Mouse (Mus musculus): Measurements from ENCODE around the gene Ttc19. TPM values are rescaled to one million over a fixed set of nuclear protein-coding genes. Genes with fewer than 3 reads are reported as not detected.
"Not testable (repeated sequence)": the region's sequence is repeated elsewhere in the genome, so short reads cannot be mapped to it uniquely, and the experiment has no call there.

Ttc19 gene
- total and polyA plus RNA-seq, 3 experiments: 11.4 to 12.7 TPM; not detected in 1

DNA sequence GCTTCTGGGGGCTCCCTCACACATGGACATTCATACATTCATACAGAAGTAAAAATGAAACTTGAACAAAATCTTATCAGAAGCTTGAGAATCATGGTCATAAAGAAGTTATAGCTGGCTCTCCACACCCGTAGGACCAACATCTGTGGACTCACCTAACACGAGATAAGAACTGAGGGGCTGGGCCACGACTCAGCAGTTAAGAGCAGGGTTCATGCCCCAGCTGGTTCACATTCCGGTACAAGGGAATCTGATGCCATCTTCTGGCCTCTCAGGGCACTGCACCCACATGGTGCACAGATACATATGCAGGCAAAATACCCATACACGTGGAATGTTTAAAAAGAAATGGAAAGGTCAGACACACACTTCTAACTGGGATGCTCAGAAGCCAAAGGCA is 3.2 kb upstream of the Ttc19 start (continued):
- TF ChIP-seq GATA1 (IDR thresholded peaks at IDR 0.05; ENCODE audit: low read depth, low read length): peak; percentile 89
- no peak for TF ChIP-seq ZMIZ1 (IDR thresholded peaks at IDR 0.05; ENCODE audit: low read depth, low read length)

DNA sequence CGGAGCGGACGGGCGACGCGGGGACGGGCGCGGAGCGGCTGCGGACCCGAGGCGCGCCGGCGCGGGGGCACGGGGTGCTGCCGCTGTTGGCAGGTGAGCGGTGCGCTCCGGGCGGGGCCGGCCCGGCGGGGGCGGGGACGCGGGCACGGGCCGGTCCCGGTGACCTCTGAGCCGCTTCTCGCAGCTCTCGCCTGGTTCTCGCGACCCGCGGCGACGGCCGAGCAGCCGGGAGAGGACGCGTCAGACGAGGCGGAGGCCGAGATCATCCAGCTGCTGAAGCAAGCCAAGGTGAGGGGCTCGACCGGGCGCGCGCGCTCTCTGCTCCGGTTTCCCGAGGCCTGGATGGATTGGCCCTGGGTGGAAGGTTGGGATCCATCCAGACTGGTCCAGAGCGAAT is 326 bp downstream of the Ttc19 start:
- peak; percentile 72 for DNase-seq (ENCODE audit: low read depth, low spot score)
- TF ChIP-seq ZMIZ1 (IDR thresholded peaks at IDR 0.05; ENCODE audit: low read depth, low read length) (no peak), SMC3 (IDR thresholded peaks at IDR 0.05; ENCODE audit: low read depth, low read length) (0 out of 2 replicates have a peak, but pooled peaks have one; percentile 6)
- H3K9ac ChIP-seq (ENCODE audit: control insufficient read depth, low read depth, low read length, poor library complexity, severe bottlenecking): peak overlapping the region; percentile 97
- no peaks in the 10 kb centered on the region for H3K27me3 ChIP-seq (ENCODE audit: control insufficient read depth in 1 of 2, insufficient read depth in 2 of 2, low read length in 2 of 2)
- H3K36me3 ChIP-seq (ENCODE audit: control insufficient read depth in 1 of 2, insufficient read depth in 2 of 2, low read length in 2 of 2): peaks cover 0 to 14% of the 10 kb centered on the region in 2 experiments; a peak in 3 of 4 replicates
- peak overlapping the region; percentile 56 for H3K27ac ChIP-seq (ENCODE audit: control insufficient read depth, low read depth, low read length)
- H3K9me3 ChIP-seq (replicated peaks; ENCODE audit: insufficient read depth, low read length): no peaks in the 10 kb centered on the region
- peak overlapping the region; percentile 84 to 92 for H3K4me3 ChIP-seq (ENCODE audit: control insufficient read depth in 1 of 2, insufficient read depth in 1 of 2, low read depth in 2 of 2, low read length in 2 of 2)
- peaks cover 8% of the 10 kb centered on the region for H3K79me2 ChIP-seq (ENCODE audit: control insufficient read depth, insufficient read depth, low read length, poor library complexity)
- peaks cover 3 to 8% of the 10 kb centered on the region in 2 experiments; a peak in 3 of 4 replicates for H3K4me1 ChIP-seq (ENCODE audit: control insufficient read depth in 1 of 2, insufficient read depth in 2 of 2, low read length in 2 of 2)

DNA sequence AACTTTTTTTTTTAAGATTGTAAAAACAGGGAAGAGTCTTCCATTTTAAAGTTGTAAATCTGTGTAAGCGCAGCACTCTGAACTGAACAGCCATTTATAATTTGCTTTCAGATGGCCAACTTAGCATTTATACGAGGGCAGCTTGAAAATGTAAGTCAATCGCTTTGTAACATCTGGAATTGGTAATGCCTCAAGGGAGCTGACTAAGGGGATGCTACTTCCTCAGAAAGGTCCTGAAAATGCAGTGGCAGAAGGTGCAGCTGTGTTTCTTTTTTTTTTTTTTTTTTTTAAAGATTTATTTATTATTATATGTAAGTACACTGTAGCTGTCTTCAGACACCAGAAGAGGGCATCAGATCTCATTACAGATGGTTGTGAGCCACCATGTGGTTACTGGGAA is 2.7 kb downstream of the Ttc19 start:
- H3K27ac ChIP-seq (ENCODE audit: control insufficient read depth, low read depth, low read length); H3K9me3 ChIP-seq (replicated peaks; ENCODE audit: insufficient read depth, low read length); H3K4me3 ChIP-seq (ENCODE audit: control insufficient read depth in 1 of 2, insufficient read depth in 1 of 2, low read depth in 2 of 2, low read length in 2 of 2); H3K27me3 ChIP-seq (ENCODE audit: control insufficient read depth in 1 of 2, insufficient read depth in 2 of 2, low read length in 2 of 2); H3K4me1 ChIP-seq (ENCODE audit: control insufficient read depth in 1 of 2, insufficient read depth in 2 of 2, low read length in 2 of 2); H3K9ac ChIP-seq (ENCODE audit: control insufficient read depth, low read depth, low read length, poor library complexity, severe bottlenecking); H3K79me2 ChIP-seq (ENCODE audit: control insufficient read depth, insufficient read depth, low read length, poor library complexity): not testable (repeated sequence)
- peak; percentile 30 for DNase-seq (ENCODE audit: low read depth, low spot score)
- TF ChIP-seq ZNF384 (IDR thresholded peaks at IDR 0.05; ENCODE audit: low read depth, low read length): peak; percentile 78
- peaks cover 0 to 11% of the 10 kb centered on the region in 2 experiments for H3K36me3 ChIP-seq (ENCODE audit: control insufficient read depth in 1 of 2, insufficient read depth in 2 of 2, low read length in 2 of 2)

DNA sequence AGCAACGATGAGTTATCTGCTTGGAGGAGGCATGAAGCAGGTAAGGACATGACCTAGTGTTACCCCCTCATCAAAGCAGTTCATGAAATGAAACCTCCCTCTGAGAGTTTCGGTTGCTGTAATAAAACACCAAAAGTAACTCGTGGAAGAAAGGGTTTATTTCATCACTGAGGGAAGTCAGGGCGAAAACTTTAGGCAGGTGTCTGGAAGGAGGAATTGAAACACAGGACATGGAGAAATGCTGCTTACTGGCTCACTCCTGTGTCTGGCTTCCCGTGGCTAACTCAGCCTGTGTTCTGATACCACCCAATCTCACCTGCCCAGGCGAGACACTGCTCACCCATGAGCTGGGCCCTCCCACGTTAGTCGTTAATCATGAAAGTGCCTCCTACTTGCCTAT is 3.7 kb downstream of the Ttc19 start:
- Histone ChIP-seq H3K9ac (ENCODE audit: control insufficient read depth, low read depth, low read length, poor library complexity, severe bottlenecking) (no peak overlapping the region), H3K79me2 (ENCODE audit: control insufficient read depth, insufficient read depth, low read length, poor library complexity) (peaks cover 8% of the 10 kb centered on the region), H3K9me3 (replicated peaks; ENCODE audit: insufficient read depth, low read length) (no peaks in the 10 kb centered on the region), H3K4me3 (ENCODE audit: control insufficient read depth in 1 of 2, insufficient read depth in 1 of 2, low read depth in 2 of 2, low read length in 2 of 2) (no peak overlapping the region), H3K27me3 (ENCODE audit: control insufficient read depth in 1 of 2, insufficient read depth in 2 of 2, low read length in 2 of 2) (no peaks in the 10 kb centered on the region), H3K36me3 (ENCODE audit: control insufficient read depth in 1 of 2, insufficient read depth in 2 of 2, low read length in 2 of 2) (peaks cover 0 to 10% of the 10 kb centered on the region in 2 experiments), H3K27ac (ENCODE audit: control insufficient read depth, low read depth, low read length) (no peak overlapping the region), H3K4me1 (ENCODE audit: control insufficient read depth in 1 of 2, insufficient read depth in 2 of 2, low read length in 2 of 2) (peaks cover 3 to 4% of the 10 kb centered on the region in 2 experiments; a peak in 3 of 4 replicates)
- DNase-seq (ENCODE audit: low read depth, low spot score): no peak
- TF ChIP-seq POLR2AphosphoS5 (IDR thresholded peaks at IDR 0.05; ENCODE audit: borderline replicate concordance, low read depth, low read length) (no peak), TCF12 (IDR thresholded peaks at IDR 0.05; ENCODE audit: low read depth, low read length) (no peak), NRF1 (IDR thresholded peaks at IDR 0.05; ENCODE audit: insufficient read depth, low read depth, low read length, poor library complexity, severe bottlenecking) (no peak), MYC (IDR thresholded peaks at IDR 0.05; ENCODE audit: low read depth, low read length) (no peak), MXI1 (IDR thresholded peaks at IDR 0.05; ENCODE audit: low read depth, low read length) (no peak), MAFK (IDR thresholded peaks at IDR 0.05; ENCODE audit: borderline replicate concordance, low read depth, low read length) (no peak), RAD21 (IDR thresholded peaks at IDR 0.05; ENCODE audit: low read depth, low read length) (no peak)
